In genomic region chr8:60992561-60992909, GRCm38 (mm10) we compare ENCODE assay signal across 8 mouse cellular contexts. TPM values are rescaled to one million over a fixed set of nuclear protein-coding genes. Genes with fewer than 3 reads are reported as not detected.
DNase-seq lines count a peak whose midpoint lies in the region; ATAC-seq and TF ChIP-seq lines count a peak whose summit lies in the region.

No protein-coding gene starts in this region.

- H3K27me3 ChIP-seq in forebrain, embryonic 11.5 days (ENCODE audit: control insufficient read depth, insufficient read depth, low read length), result no peaks in the 10 kb centered on the region
- H3K27me3 ChIP-seq in hindbrain, embryonic 13.5 days, result no peaks in the 10 kb centered on the region
- H3K27me3 ChIP-seq in liver, adult 2 months (ENCODE audit: control insufficient read depth, insufficient read depth, low read length), result no peaks in the 10 kb centered on the region
- no peaks in the 10 kb centered on the region for H3K27me3 ChIP-seq in midbrain, embryonic 16.5 days (ENCODE audit: control insufficient read depth, insufficient read depth, low read depth, low read length)

- ATAC-seq in forebrain, embryonic 11.5 days (replicated peaks; ENCODE audit: low FRiP score), result peak; percentile 93
- ATAC-seq in hindbrain, embryonic 13.5 days (ENCODE audit: low FRiP score), result no peak; the same call in 1 of the 2 replicates
- ATAC-seq in midbrain, embryonic 16.5 days, result no peak

- H3K79me2 ChIP-seq in liver, adult 2 months (ENCODE audit: control insufficient read depth, insufficient read depth, low read length), result peaks cover 3% of the 10 kb centered on the region; the same call in 1 of the 2 replicates

- TF ChIP-seq POLR2A in liver, adult 2 months (IDR thresholded peaks at IDR 0.05; ENCODE audit: extremely low read depth, insufficient read depth, low read length), result 0 out of 2 replicates have a peak, but pooled peaks have one; percentile 25

- WGBS in forebrain, embryonic 11.5 days, result 1% methylated on average over 16 of the region's 16 CpGs
- 3% methylated on average over 16 of the region's 16 CpGs for WGBS in hindbrain, embryonic 13.5 days
- 2% methylated on average over 16 of the region's 16 CpGs for WGBS in liver, adult 2 months
- under 1% methylated on average over 16 of the region's 16 CpGs for WGBS in midbrain, embryonic 16.5 days

- H3K9me3 ChIP-seq in forebrain, embryonic 11.5 days (ENCODE audit: control insufficient read depth, low read length), result no peaks in the 10 kb centered on the region
- no peaks in the 10 kb centered on the region for H3K9me3 ChIP-seq in hindbrain, embryonic 13.5 days
- no peaks in the 10 kb centered on the region for H3K9me3 ChIP-seq in midbrain, embryonic 16.5 days (replicated peaks; ENCODE audit: control insufficient read depth, low read length, poor library complexity, severe bottlenecking)

- H3K4me1 ChIP-seq in forebrain, embryonic 11.5 days (replicated peaks; ENCODE audit: control insufficient read depth, insufficient read depth, low read length), result peaks cover 8% of the 10 kb centered on the region
- H3K4me1 ChIP-seq in hindbrain, embryonic 13.5 days (replicated peaks), result peaks cover 17% of the 10 kb centered on the region
- H3K4me1 ChIP-seq in liver, adult 2 months (ENCODE audit: control insufficient read depth, insufficient read depth, low read length), result peaks cover 3% of the 10 kb centered on the region; the same call in 1 of the 2 replicates
- peaks cover 12% of the 10 kb centered on the region for H3K4me1 ChIP-seq in midbrain, embryonic 16.5 days (ENCODE audit: control insufficient read depth, insufficient read depth, low read length)

- no peak for TF ChIP-seq CTCF in liver, adult 2 months (IDR thresholded peaks at IDR 0.05; ENCODE audit: low read depth, low read length)

- H3K27ac ChIP-seq in forebrain, embryonic 11.5 days (ENCODE audit: low read depth, low read length), result peak overlapping the region; percentile 80; the same call in 1 of the 2 replicates
- H3K27ac ChIP-seq in hindbrain, embryonic 13.5 days, result peak overlapping the region; percentile 92
- peak overlapping the region; percentile 87 for H3K27ac ChIP-seq in liver, adult 2 months (replicated peaks; ENCODE audit: insufficient read depth, low read depth, low read length)
- H3K27ac ChIP-seq in midbrain, embryonic 16.5 days (ENCODE audit: low read length), result peak overlapping the region; percentile 93

- H3K9ac ChIP-seq in forebrain, embryonic 11.5 days (ENCODE audit: low read length), result peak overlapping the region; percentile 59
- peak overlapping the region; percentile 87 for H3K9ac ChIP-seq in hindbrain, embryonic 13.5 days
- H3K9ac ChIP-seq in liver, adult 2 months (ENCODE audit: low read depth, low read length), result peak overlapping the region; percentile 81
- H3K9ac ChIP-seq in midbrain, embryonic 16.5 days (ENCODE audit: low read depth, low read length), result peak overlapping the region; percentile 69

- H3K36me3 ChIP-seq in forebrain, embryonic 11.5 days (ENCODE audit: control insufficient read depth, insufficient read depth, low read length), result no peaks in the 10 kb centered on the region
- H3K36me3 ChIP-seq in hindbrain, embryonic 13.5 days, result no peaks in the 10 kb centered on the region
- H3K36me3 ChIP-seq in liver, adult 2 months (ENCODE audit: control insufficient read depth, insufficient read depth, low read length), result no peaks in the 10 kb centered on the region
- H3K36me3 ChIP-seq in midbrain, embryonic 16.5 days (ENCODE audit: control insufficient read depth, insufficient read depth, low read length), result no peaks in the 10 kb centered on the region

- peak; percentile 75 for DNase-seq in layer of hippocampus, adult 9-11 months
- no peak for DNase-seq in layer of hippocampus, postnatal 10 days (ENCODE audit: low spot score in 2 of 2)
- peak; percentile 91 for DNase-seq in adrenal gland, postnatal 10 days
- DNase-seq in forebrain, embryonic 11.5 days (ENCODE audit: low spot score), result no peak
- DNase-seq in liver, adult 2 months (ENCODE audit: extremely low read depth, low read depth, low spot score), result peak; percentile 79
- DNase-seq in right cerebral cortex, postnatal 14 days, result no peak

- peak overlapping the region; percentile 62 for H3K4me2 ChIP-seq in forebrain, embryonic 11.5 days (ENCODE audit: low read depth, low read length, severe bottlenecking)
- H3K4me2 ChIP-seq in hindbrain, embryonic 13.5 days, result peak overlapping the region; percentile 59
- H3K4me2 ChIP-seq in midbrain, embryonic 16.5 days (ENCODE audit: low read length), result peak overlapping the region; percentile 78

- peak overlapping the region; percentile 77 for H3K4me3 ChIP-seq in forebrain, embryonic 11.5 days (ENCODE audit: low read depth, low read length)
- H3K4me3 ChIP-seq in hindbrain, embryonic 13.5 days, result peak overlapping the region; percentile 82
- H3K4me3 ChIP-seq in liver, adult 2 months (ENCODE audit: insufficient read depth, low read depth, low read length), result peak overlapping the region; percentile 88
- peak overlapping the region; percentile 84 for H3K4me3 ChIP-seq in midbrain, embryonic 16.5 days (ENCODE audit: low read depth, low read length)

RNA-seq across cellular contexts. Expression of gene Nek1, which starts 0.5 kb away (rescaled TPM):
- total RNA-seq in layer of hippocampus, postnatal 10 days (2021), result 10 to 100 TPM; 30.0 to 31.4 TPM
- 10 to 100 TPM; 11.5 to 19.5 TPM for total RNA-seq in adrenal gland, postnatal 10 days (2021)
- 20.5 and 23.3 TPM in 2 replicates for polyA plus RNA-seq in forebrain, embryonic 11.5 days (2014; fragmentation: Nextera tagmentation; extraction: Ambion mirVana)
- 27.4 and 27.7 TPM in 2 replicates for polyA plus RNA-seq in hindbrain, embryonic 13.5 days (2015; fragmentation: Nextera tagmentation; extraction: Ambion mirVana)
- 7.0 and 7.7 TPM in 2 replicates for total RNA-seq in liver, adult 2 months (2014; rRNA removed)
- 2.0 and 3.1 TPM in 2 replicates for polyA plus RNA-seq in liver, adult 2 months (2012; rRNA removed)
- polyA plus RNA-seq in midbrain, embryonic 16.5 days (2015; fragmentation: Nextera tagmentation; extraction: Ambion mirVana), result 27.2 and 30.6 TPM in 2 replicates

RNA-seq across cellular contexts. Expression of gene Clcn3, which starts 9.4 kb away (rescaled TPM):
- 100 to 1,000 TPM; 149 to 151 TPM for total RNA-seq in layer of hippocampus, postnatal 10 days (2021)
- total RNA-seq in adrenal gland, postnatal 10 days (2021), result 10 to 100 TPM; 32.3 to 38.1 TPM
- 39.3 and 44.4 TPM in 2 replicates for polyA plus RNA-seq in forebrain, embryonic 11.5 days (2014; fragmentation: Nextera tagmentation; extraction: Ambion mirVana)
- 59.7 and 60.9 TPM in 2 replicates for polyA plus RNA-seq in hindbrain, embryonic 13.5 days (2015; fragmentation: Nextera tagmentation; extraction: Ambion mirVana)
- total RNA-seq in liver, adult 2 months (2014; rRNA removed), result 26.0 and 27.7 TPM in 2 replicates
- 8.9 and 9.8 TPM in 2 replicates for polyA plus RNA-seq in liver, adult 2 months (2012; rRNA removed)
- 74.4 and 78.4 TPM in 2 replicates for polyA plus RNA-seq in midbrain, embryonic 16.5 days (2015; fragmentation: Nextera tagmentation; extraction: Ambion mirVana)

Comparison
In these comparisons a context has a peak if more than half of its experiments do, and no peak if none do; other contexts are left out.
1. DNase-seq: peak in layer of hippocampus, adult 9-11 months (single experiment), adrenal gland, postnatal 10 days (single experiment) and liver, adult 2 months (single experiment); none in layer of hippocampus, postnatal 10 days (0 of 2), forebrain, embryonic 11.5 days (single experiment) and right cerebral cortex, postnatal 14 days (single experiment).
2. Peak in every context shown above with its lines, with median percentiles within 50 percentile points of each other: H3K27ac ChIP-seq, H3K4me2 ChIP-seq, H3K4me3 ChIP-seq and H3K9ac ChIP-seq.